Mouse (Mus musculus) kidney, postnatal 0 days (tissue): ENCODE results near the gene Usp34. TPM values are rescaled to one million over a fixed set of nuclear protein-coding genes. Genes with fewer than 3 reads are reported as not detected.
A peak's percentile ranks its signal among the peaks of the same experiment; 100 is the strongest.
"Not testable (repeated sequence)": the region's sequence is repeated elsewhere in the genome, so short reads cannot be mapped to it uniquely, and the experiment has no call there.

Experiments
- ATAC-seq: fragments of 200-750 bp; cut with Nextera tagmentation; replicated peaks from 2 replicates; pipeline ENCODE4 v1.8.0; 2017; ENCODE audit warnings: low read depth, moderate number of reproducible peaks, moderate TSS enrichment, moderate library complexity; ENCODE audit not compliant: low FRiP score
- DNase-seq: peaks from one replicate; pipeline ENCODE4 v3.0.0-alpha.2; 2016; ENCODE audit warnings: low spot score
- H3K27ac ChIP-seq: fragments of 300-500 bp; sonication (generic); 2 replicates; pipeline ENCODE4 v1.5.1; 2014; ENCODE audit warnings: mild to moderate bottlenecking
- H3K27me3 ChIP-seq: fragments of 300-500 bp; sonication (generic); 2 replicates; pipeline ENCODE4 v1.6.1; 2014; ENCODE audit warnings: low read length, mixed read lengths; ENCODE audit not compliant: insufficient read depth
- H3K36me3 ChIP-seq: fragments of 300-500 bp; sonication (generic); 2 replicates; pipeline ENCODE4 v1.6.1; 2014; ENCODE audit warnings: low read length, mixed read lengths; ENCODE audit not compliant: insufficient read depth
- H3K4me1 ChIP-seq: fragments of 300-500 bp; sonication (generic); replicated peaks from 2 replicates; pipeline ENCODE4 v1.6.1; 2014; ENCODE audit warnings: antibody characterized with exemption, low read length, mixed read lengths; ENCODE audit not compliant: insufficient read depth
- H3K4me2 ChIP-seq: fragments of 300-500 bp; sonication (generic); 2 replicates; pipeline ENCODE4 v1.6.1; 2014; ENCODE audit warnings: mild to moderate bottlenecking, low read length, moderate library complexity, mixed read lengths
- H3K4me3 ChIP-seq: fragments of 300-500 bp; sonication (generic); replicated peaks from 2 replicates; pipeline ENCODE4 v1.5.1; 2014; ENCODE audit warnings: low read depth, low read length
- H3K9ac ChIP-seq: fragments of 300-500 bp; sonication (generic); 2 replicates; pipeline ENCODE4 v1.6.1; 2014; ENCODE audit warnings: low read depth, low read length
- H3K9me3 ChIP-seq: fragments of 300-500 bp; sonication (generic); replicated peaks from 2 replicates; pipeline ENCODE4 v1.6.1; 2016; ENCODE audit warnings: low read length, inconsistent platforms, mixed read lengths
- CTCF ChIP-seq: IDR thresholded peaks from 2 replicates; pipeline ENCODE4 v1.5.1; 2016; ENCODE audit warnings: antibody characterized with exemption, low read depth, mild to moderate bottlenecking, moderate library complexity
- WGBS: fragments of 180-500 bp; shearing (Covaris S2); extraction: QIAGEN DNeasy Blood & Tissue Kit; methylation state at CpG from one replicate; pipeline ENCODE4 v1.1.7; 2014; 5-methylcytosine and 5-hydroxymethylcytosine counted together
- polyA plus RNA-seq: library from polyadenylated mRNA; unstranded; fragments of >200 nt; fragmentation: Nextera tagmentation; extraction: Ambion mirVana; gene quantifications from 2 replicates; pipeline ENCODE4 v1.2.1, GENCODE M21; 2015

Usp34 gene
- polyA plus RNA-seq, 1 experiment from 2014 or later, result 22.5 TPM

DNA sequence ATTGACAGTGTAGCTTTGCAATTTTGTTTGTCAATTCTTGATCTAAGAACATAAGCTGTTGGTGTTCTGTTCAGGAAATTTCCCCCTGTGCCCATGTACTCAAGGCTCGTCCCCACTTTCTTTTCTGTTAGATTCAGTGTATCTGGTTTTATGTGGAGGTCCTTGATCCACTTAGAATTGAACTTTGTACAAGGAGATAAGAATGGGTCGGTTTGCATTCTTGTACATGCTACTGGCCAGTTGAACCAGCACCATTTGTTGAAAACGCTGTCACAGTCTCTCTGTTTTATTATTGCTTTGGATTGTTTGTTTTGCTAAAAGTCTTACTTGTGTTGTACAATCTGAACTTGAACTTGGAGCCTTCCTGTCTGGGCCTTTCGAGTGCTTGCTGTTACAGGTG is 89.9 kb downstream of the Usp34 start:
- DNase-seq, result no peak
- whole genome bisulfite sequencing, result 90% methylated on average over 4 of the region's 4 CpGs
- peaks cover 30% of the 10 kb centered on the region for H3K36me3 ChIP-seq

DNA sequence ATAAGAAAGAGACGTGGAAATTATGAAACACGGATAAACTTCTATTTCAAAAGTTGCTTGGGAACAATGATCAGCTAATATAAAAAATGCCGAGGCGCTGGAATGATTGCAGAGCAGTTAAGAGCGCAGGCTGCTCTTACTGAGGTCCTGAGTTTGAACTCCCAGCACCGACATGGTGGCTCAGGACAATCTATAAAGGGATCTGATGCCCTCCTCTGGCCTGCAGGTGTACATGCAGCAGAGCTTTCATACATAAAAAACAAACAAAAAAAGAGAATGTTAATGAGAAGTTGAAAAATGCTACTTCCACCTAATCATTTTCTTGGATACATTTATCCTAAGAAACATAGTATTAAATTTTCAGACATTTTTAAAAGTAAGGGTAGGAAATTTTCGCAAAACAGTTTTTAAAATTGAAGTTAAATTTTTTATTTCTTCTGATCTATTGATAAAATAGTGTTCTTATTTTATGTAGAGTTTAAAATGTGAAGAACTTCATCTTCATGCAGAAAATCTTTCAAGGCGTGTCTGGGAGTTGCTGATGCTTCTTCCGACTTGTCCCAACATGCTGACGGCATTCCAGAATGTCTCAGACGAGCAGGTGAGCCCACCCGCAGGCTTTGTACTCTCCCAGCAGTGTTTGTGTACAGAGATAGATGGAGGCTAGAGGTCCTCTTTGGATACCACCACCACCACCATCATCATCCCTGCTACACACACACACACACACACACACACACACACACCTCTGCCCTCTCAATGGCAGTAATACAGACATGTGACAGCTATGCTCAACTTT is 94.5 kb downstream of the Usp34 start:
- whole genome bisulfite sequencing, result 88% methylated on average over 12 of the region's 12 CpGs
- no peak for ATAC-seq
- no peaks in the 10 kb centered on the region for H3K4me1 ChIP-seq
- peak; percentile 5 for DNase-seq
- no peaks in the 10 kb centered on the region for H3K27me3 ChIP-seq
- H3K4me3 ChIP-seq, result no peak overlapping the region
- no peak overlapping the region for H3K27ac ChIP-seq
- H3K9ac ChIP-seq, result no peak overlapping the region
- H3K4me2 ChIP-seq, result no peak overlapping the region
- peaks cover 26% of the 10 kb centered on the region for H3K36me3 ChIP-seq
- TF ChIP-seq CTCF, result peak; percentile 41; the same call in 1 of the 2 replicates
- H3K9me3 ChIP-seq, result no peaks in the 10 kb centered on the region

More for the DNA sequence above, 89.9 kb downstream of the Usp34 start:
- Histone ChIP-seq H3K9me3 (no peaks in the 10 kb centered on the region), H3K9ac (no peak overlapping the region), H3K27me3 (no peaks in the 10 kb centered on the region), H3K4me3 (no peak overlapping the region), H3K4me2 (no peak overlapping the region), H3K27ac (no peak overlapping the region), H3K4me1 (no peaks in the 10 kb centered on the region)
- no peak for ATAC-seq
- TF ChIP-seq CTCF, result no peak

DNA sequence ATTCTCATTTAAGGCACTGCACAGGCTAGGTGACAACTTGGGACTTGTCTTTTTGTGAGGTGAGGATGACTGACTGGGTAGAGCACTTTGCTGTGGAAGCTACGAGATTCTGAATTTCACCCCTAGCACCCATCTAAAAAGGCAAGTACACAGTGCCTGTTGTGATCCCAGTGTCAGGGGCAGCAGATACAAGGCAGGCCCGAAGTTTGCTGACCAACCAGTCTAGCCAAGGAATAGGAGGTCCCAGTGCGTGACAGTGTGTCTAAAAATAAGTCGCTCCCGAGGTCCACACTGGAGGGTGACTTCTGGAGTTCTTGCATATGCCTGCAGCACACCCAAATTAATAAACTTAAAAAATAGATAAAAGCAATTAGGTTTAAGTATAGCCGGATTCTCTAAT is 121.6 kb downstream of the Usp34 start:
- H3K4me1 ChIP-seq, result no peaks in the 10 kb centered on the region
- 92% methylated on average over 6 of the region's 6 CpGs for WGBS
- ATAC-seq, result no peak
- no peaks in the 10 kb centered on the region for H3K27me3 ChIP-seq
- H3K4me2 ChIP-seq, result no peak overlapping the region
- no peak overlapping the region for H3K4me3 ChIP-seq
- TF ChIP-seq CTCF, result no peak
- no peaks in the 10 kb centered on the region for H3K9me3 ChIP-seq
- DNase-seq, result no peak
- peaks cover 42% of the 10 kb centered on the region for H3K36me3 ChIP-seq
- H3K27ac ChIP-seq, result no peak overlapping the region
- H3K9ac ChIP-seq, result no peak overlapping the region

DNA sequence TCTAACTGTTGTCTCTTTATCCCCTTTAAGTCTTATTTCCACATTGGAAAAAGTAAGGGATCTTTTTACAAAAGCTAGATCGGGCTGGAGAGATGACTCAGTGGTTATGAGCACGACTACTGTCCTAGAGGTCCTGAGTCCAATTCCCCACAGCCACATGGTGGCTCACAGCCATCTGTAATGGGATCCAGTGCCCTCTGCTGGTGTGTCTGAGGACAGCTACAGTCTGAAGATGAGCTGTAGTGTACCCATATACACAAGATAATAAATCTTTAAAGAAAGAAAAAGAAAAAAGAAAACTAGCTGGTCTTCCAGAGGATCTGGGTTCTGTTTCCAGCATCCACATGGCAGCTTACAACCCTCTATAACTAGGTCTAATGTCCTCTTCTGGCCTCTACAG is 123.3 kb downstream of the Usp34 start:
- WGBS, result 92% methylated on average over 2 of the region's 2 CpGs
- H3K27ac ChIP-seq, result no peak overlapping the region
- H3K4me3 ChIP-seq, result no peak overlapping the region
- no peaks in the 10 kb centered on the region for H3K4me1 ChIP-seq
- no peak overlapping the region for H3K9ac ChIP-seq
- H3K36me3 ChIP-seq, result peaks cover 47% of the 10 kb centered on the region
- no peaks in the 10 kb centered on the region for H3K9me3 ChIP-seq
- TF ChIP-seq CTCF, result no peak
- no peak overlapping the region for H3K4me2 ChIP-seq
- no peak for DNase-seq
- ATAC-seq, result no peak
- no peaks in the 10 kb centered on the region for H3K27me3 ChIP-seq

DNA sequence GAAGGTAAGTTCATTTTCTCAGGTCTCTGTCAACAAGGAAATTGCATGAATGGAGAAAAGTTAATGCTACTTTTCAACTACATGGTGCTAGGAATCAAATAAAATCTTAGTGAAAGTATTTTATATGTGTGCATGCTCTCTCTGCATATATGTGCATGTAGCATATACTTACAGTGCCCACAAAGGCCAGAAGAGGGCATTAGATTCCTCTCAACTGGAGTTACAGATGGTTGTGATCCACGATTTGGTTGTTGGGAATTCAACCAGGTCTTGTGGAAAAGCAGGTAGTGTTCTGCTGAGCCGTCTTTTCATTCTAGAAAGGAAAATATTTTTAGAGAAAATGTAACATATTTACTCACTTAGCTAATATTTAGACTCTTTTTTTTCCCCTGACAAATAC is 129.4 kb downstream of the Usp34 start:
- Histone ChIP-seq H3K27me3 (no peaks in the 10 kb centered on the region), H3K4me3 (no peak overlapping the region), H3K9ac (no peak overlapping the region), H3K27ac (no peak overlapping the region), H3K36me3 (peaks cover 48% of the 10 kb centered on the region), H3K4me1 (no peaks in the 10 kb centered on the region), H3K4me2 (no peak overlapping the region), H3K9me3 (no peaks in the 10 kb centered on the region)
- ATAC-seq, result no peak
- DNase-seq, result no peak
- TF ChIP-seq CTCF, result peak; percentile 35; the same call in 1 of the 2 replicates
- WGBS, result 84% methylated on average over 2 of the region's 2 CpGs

DNA sequence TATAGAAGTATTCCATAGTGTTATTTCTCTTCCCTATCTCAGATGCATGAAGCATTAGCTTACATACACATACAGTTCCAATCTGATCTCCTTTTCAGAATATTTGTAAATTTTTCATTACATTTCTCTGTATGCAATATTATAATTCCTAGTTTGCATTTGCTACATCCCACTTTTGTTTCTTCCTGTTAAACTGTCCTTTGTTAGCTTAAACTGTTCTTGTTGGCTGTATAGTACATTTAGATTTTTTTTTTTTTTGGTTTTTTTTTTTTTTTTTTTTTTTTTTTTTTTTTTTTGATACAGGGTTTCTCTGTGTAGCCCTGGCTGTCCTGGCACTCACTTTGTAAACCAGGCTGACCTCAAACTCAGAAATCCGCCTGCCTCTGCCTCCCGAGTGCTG is 159.2 kb downstream of the Usp34 start:
- peaks cover 21% of the 10 kb centered on the region for H3K36me3 ChIP-seq
- 97% methylated on average over 2 of the region's 2 CpGs for WGBS
- H3K9ac ChIP-seq, H3K4me2 ChIP-seq, DNase-seq, H3K27ac ChIP-seq, H3K4me3 ChIP-seq, ATAC-seq, H3K9me3 ChIP-seq, H3K27me3 ChIP-seq, H3K4me1 ChIP-seq: not testable (repeated sequence)
